Mouse (Mus musculus): Measurements from ENCODE around the gene Bola3.
A peak's percentile ranks its signal among the peaks of the same experiment; 100 is the strongest.

DNA sequence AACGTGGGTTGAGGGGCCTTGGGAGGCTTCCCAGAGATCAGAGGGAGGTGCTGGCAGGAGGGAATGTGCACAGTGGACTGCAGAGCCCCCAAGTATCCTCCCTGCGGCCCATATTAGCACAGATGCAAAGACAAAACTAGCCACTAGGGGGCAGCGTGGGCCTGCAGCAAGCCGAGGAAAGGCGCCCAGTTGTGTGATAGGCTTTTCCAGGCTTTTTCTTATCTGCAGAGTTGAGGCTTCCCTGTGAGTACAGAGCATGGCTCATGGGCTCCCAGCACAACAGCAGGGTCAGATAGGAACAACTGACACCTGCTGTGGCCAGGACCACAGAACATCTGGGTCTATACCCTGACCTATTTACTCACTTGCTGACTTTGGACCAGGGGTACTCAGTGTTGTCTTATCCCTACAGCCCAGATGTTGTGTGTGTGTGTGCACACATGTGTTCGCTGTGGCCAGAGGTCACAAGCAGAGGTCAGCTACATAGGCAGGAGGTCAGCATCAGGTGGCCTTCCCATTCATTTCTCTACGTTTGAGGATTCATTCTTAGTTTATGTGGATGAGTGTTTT lies 7.7 kb downstream of the Bola3 start:
- TF ChIP-seq POLR2A (IDR thresholded peaks at IDR 0.05; ENCODE audit: borderline replicate concordance, insufficient read depth, low read length) (no peak), CTCF (IDR thresholded peaks at IDR 0.05; ENCODE audit: borderline replicate concordance, insufficient read depth, low read depth, low read length) (peak; percentile 93)
